Mouse (Mus musculus) c-Kit-negative CD71-positive TER-119-positive erythroid progenitor cells, embryonic 14.5 days (primary cell): ENCODE results near the gene Ss18l2.

Experiments
- DNase-seq: peaks from one replicate; pipeline ENCODE4 v3.0.0-alpha.2; 2013; ENCODE audit warnings: low read depth, low spot score

Gene Ss18l2

GRCm38 (mm10) chr9:121709898-121710583 is at the start of gene Ss18l2:
Gene Ss18l2 (plus strand): TSS chr9:121710329.
- peak; percentile 99 for DNase-seq

GRCm38 (mm10) chr9:121663467-121663866 is 46.7 kb upstream of the Ss18l2 start:
- no peak for DNase-seq

DNA sequence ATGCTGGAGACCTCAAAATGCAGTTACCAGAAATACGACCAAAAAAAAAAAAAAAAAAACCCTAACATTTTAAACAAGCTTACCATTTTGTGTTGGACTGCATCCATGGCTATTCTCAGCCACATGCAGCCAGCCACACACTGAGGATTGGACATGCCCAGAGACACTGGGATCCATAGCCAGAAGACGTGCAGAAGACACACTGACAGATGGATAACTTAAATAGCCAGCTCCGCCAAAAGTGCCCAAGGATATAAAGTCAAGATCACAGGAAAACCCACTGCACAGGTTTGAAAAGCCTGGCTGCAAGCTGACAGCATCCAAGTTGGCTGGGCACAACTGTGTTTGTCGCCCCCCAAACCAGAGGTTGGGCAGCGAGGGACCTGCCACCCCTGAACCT is 46.0 kb upstream of the Ss18l2 start:
- no peak for DNase-seq

GRCm38 (mm10) chr9:121666957-121667630 is 43.0 kb upstream of the Ss18l2 start:
- no peak for DNase-seq

DNA sequence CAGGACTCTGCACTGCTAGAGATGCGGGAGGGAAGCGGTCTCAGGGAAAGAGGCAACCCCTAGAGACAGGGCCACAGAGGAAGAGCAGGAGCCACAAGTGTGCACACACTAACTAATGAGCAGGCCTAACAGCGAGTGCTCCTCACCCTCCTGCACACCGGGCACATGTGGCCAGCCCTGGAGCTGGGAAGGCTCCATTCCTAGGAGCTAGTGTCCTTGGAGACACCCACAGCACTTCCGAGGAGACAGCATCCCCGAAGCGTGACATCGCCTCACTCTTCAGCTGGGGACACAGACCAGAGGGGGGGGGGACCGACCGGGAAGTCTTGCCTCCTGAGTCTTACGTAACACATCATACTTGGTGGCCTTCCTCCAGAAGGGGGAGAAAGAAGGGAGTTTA is 42.3 kb upstream of the Ss18l2 start:
- DNase-seq, result no peak

- no peak for DNase-seq
Observed at GRCm38 (mm10) chr9:121669348-121669791, 40.8 kb upstream of the Ss18l2 start.

DNA sequence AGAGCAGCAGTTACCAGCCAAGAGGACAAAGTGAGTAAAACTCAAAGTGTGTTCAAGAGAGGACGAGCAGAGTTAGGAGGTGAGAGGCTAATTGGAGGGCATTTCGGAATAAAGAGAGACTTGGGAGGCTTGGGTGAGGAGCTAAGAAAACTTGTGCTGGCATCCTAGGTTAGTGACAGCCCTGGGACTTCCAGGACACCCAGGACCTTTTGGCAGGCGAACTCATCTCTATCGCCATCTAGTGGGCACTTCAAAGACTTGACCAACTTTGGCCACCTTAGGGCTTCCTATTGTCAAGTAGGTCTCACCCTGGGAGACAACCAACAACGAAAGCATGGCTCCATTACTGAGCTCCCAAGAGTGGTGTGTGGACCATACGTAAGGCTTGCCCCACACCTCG is 38.8 kb upstream of the Ss18l2 start:
- DNase-seq, result peak; percentile 26

GRCm38 (mm10) chr9:121672311-121672710 is 37.8 kb upstream of the Ss18l2 start:
- DNase-seq, result no peak

DNA sequence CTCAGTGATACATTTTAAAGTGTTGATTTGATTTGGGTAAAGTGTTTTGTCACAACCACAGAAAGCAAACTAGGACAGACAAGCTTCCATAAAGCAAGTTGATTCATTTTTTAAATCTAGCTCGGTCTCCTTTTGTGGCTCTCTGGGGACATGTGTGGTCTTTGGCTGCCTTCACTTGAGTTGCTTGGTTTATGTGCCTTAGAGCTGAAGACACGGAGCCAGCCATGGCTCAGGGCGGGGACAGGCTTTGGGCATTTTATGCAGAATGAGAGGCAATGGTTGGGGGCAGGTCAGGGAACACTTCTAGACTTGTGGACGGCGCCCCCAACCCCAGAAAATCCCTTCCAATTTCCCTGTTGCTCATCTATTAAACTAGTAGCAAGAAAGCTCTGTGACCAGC is 36.4 kb upstream of the Ss18l2 start:
- DNase-seq, result no peak

DNA sequence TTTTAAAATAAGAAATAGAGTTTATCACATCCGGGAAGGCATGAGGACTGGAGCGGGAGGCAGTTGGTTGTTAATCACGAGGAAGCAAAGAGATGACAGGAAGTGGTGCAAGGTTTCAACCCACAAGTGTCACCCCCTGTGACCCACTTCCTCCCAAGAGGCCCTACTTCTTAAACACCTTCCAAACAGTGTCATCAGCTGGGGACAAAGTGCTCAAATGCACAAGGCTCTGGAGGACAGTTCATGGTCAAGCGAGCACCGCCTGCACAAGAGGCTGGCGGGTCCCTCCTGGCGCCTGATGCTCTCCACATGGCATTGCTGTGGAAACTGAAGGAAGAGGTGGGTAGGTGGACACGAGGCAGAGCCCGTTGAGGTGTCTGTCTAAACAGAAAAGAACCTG is 35.1 kb upstream of the Ss18l2 start:
- no peak for DNase-seq

DNA sequence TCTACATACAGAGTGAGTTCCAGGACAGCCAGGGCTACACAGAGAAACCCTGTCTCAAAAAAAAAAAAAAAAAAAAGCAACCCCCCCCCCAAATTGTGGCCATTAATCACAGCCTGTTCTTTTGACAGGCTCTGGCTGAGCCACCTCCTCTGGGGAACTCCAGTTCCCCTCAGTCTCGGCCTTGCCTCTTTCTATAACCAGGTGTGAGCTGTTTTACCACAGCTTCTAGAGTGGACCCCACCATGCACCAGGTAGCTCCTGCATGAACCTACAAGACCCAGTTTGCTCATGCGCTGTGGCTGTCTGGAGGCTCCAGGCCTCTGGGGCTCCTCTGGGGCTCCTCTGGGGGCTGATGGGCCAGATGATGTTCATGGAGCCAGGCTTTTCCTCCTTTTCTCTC is 34.6 kb upstream of the Ss18l2 start:
- DNase-seq, result no peak

DNA sequence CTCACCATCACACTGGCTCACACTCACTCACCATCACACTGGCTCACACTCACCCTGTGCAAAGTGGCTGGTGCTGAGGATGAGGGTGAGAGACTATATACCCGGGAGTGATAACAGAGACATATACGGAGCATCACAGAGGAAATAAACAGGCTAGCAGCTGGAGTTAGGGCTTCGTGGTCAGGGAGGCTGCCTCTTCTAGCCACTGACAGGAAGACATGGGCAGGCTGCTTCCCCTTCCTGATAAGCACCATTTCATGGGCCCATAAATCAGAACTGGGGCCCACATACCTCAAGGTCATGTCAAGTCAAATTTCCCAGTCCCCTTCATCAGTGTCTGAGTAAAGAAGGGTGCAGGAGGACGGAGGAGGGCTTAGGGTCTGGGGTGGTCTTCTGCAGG is 33.1 kb upstream of the Ss18l2 start:
- no peak for DNase-seq

- DNase-seq, result no peak
Observed at GRCm38 (mm10) chr9:121677476-121677875, 32.7 kb upstream of the Ss18l2 start.

DNA sequence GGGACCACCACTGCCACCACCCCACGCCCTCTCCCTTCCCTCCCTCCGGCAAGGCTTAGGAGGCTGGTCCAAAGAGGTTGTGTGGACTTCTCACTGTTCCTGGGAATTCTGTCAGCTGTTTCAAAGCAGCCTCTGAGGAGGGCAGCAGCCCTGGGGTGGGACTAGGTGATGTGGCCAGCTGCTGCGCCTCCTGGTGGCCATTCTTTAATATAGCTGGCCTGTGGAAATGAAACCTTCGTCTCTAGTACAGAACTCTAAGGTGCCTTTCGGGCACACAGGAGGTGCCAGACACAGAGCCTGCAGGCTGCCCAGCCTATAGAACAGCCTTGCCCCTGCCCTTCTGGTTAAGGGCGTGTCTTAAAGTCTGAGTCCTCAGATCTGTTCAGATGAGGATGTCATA is 30.6 kb upstream of the Ss18l2 start:
- DNase-seq, result no peak

- DNase-seq, result no peak
Observed at GRCm38 (mm10) chr9:121681191-121681590, 28.9 kb upstream of the Ss18l2 start.

DNA sequence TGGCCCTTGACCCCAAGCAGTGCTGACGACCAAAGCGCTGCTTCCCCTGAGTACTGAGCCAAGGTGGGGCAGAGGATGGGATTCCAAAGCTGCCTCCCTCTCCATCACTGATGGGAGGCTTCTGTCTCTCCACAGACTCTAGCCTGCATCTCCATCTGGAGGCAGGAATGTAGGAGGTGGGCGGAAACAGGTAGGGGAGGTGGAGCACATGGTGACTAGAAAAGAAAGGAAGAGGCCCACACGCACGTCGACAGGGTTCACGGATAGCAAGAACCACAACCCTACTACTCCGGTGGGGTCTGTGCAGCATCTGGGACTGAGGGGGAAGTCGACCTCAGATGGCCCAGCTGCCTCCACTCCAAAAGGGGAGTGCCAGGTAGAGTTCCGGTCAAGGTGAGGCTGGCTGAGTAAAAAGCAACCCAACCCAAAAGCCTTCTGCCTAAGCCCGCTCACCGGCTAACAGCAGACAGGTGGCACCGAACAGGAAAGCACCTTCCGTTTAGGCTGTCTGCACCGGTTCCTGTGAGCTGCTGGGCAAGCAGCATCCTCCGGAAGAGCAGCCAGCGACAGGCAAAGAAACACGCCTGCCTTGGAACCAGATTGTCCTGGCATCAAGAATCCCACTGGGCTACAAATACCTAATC is 28.0 kb upstream of the Ss18l2 start:
- DNase-seq, result no peak

GRCm38 (mm10) chr9:121684702-121685101 is 25.4 kb upstream of the Ss18l2 start:
- DNase-seq, result no peak

DNA sequence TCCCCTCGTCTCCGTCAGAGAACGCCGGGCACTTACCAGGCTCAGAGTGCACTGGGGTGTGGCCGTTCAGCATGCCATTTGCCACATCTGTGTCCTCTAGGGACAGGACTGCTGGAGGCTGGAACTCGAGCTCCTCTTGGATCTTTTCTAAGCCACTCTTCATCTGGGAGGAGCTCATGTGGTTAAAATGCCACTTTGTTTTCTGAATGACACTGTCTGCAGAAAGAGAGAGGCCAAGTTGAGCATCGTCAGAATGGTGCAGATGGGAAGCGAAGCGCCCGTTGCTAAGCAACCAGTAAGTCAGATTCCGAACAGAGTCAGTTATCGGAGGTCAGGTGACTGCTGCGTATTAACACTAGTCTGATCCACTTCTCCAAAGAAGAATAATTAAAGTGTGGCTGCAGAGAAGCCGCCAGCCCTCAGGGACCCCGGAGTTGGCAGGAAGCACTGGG is 19.9 kb upstream of the Ss18l2 start:
- no peak for DNase-seq

DNA sequence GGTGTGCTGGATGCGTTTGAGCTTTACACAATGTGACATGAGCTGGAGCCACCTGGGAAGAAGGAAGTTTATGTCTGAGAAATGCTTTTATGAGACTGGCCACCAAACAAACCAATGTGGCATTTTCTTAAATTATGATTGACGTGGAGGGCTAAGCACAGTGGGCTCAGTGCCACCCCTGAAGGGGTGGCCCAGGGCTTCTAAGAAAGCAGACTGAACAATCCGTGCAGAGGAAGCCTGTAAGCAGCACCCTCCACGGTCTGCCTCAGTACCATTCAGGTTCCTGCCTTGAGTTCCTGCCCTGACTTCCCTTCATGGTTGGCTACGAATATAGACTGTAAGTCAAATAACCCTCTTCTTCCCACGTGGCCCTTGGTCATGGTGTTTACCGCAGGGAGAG is 19.4 kb upstream of the Ss18l2 start:
- DNase-seq, result no peak

GRCm38 (mm10) chr9:121694736-121695135 is 15.4 kb upstream of the Ss18l2 start:
- no peak for DNase-seq

GRCm38 (mm10) chr9:121696626-121697025 is 13.5 kb upstream of the Ss18l2 start:
- DNase-seq, result no peak

DNA sequence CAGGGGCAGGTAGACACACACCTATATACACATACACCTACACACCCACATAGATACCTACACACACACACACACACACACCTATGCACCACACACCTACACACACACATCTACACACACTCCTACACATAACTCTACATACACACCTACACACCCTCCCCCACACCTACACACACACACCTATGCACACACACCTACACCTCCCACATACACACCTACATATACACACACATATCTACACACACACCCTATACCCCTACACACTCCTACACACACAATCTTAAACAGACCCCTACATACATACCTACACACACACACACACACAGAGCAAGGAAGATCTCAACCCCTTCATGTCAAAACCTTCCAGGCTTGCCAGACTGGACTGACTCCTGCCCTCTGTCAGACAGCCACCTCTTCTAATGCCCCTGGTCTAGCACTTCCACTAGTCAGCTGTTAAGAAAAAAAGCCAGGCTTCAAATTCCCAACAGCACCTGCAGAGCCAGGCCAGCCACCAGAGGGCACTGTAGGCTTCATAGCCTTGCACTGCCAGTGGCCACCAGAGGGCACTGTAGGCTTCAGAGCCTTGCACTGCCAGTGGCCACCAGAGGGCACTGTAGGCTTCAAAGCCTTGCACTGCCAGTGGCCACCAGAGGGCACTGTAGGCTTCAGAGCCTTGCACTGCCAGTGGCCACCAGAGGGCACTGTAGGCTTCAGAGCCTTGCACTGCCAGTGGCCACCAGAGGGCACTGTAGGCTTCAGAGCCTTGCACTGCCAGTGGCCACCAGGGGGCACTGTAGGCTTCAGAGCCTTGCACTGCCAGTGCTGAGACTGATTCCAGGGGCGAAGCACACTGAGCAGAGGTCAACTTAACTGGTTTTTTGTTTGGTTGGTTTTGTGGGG is 12.7 kb upstream of the Ss18l2 start:
- peak; percentile 52 for DNase-seq
